Mouse (Mus musculus) lung, postnatal 10 days (tissue): ENCODE data around the gene Opcml.
A peak's percentile ranks its signal among the peaks of the same experiment; 100 is the strongest.

Source experiments
- DNase-seq: peaks from one replicate; pipeline ENCODE4 v3.0.0; 2021

Gene Opcml

GRCm38 (mm10) chr9:28261078-28261753 lies 470.6 kb downstream of the Opcml start:
- DNase-seq, result peak; percentile 84

- no peak for DNase-seq
These were observed 471.4 kb downstream of the Opcml start for GRCm38 (mm10) chr9:28262021-28262420.

- no peak for DNase-seq
These were observed 472.3 kb downstream of the Opcml start for GRCm38 (mm10) chr9:28262896-28263295.

- no peak for DNase-seq
These were observed 474.2 kb downstream of the Opcml start for GRCm38 (mm10) chr9:28264761-28265160.

- peak; percentile 46 for DNase-seq
These were observed 483.2 kb downstream of the Opcml start for GRCm38 (mm10) chr9:28273816-28274215.

GRCm38 (mm10) chr9:28278555-28278954 lies 488.0 kb downstream of the Opcml start:
- DNase-seq, result no peak

- DNase-seq, result no peak
These were observed 490.4 kb downstream of the Opcml start for GRCm38 (mm10) chr9:28281025-28281424.

- DNase-seq, result no peak
These were observed 491.0 kb downstream of the Opcml start for GRCm38 (mm10) chr9:28281571-28281970.

GRCm38 (mm10) chr9:28285016-28285415 lies 494.4 kb downstream of the Opcml start:
- no peak for DNase-seq

GRCm38 (mm10) chr9:28286384-28286783 lies 495.8 kb downstream of the Opcml start:
- no peak for DNase-seq

- DNase-seq, result no peak
These were observed 496.9 kb downstream of the Opcml start for GRCm38 (mm10) chr9:28287485-28287884.

- DNase-seq, result peak; percentile 3
These were observed 499.2 kb downstream of the Opcml start for GRCm38 (mm10) chr9:28289696-28290330.

- DNase-seq, result no peak
These were observed 513.1 kb downstream of the Opcml start for GRCm38 (mm10) chr9:28303659-28304058.

- DNase-seq, result no peak
These were observed 516.0 kb downstream of the Opcml start for GRCm38 (mm10) chr9:28306364-28307121.

- DNase-seq, result no peak
These were observed 516.5 kb downstream of the Opcml start for GRCm38 (mm10) chr9:28307122-28307430.

GRCm38 (mm10) chr9:28307481-28308050 lies 517.0 kb downstream of the Opcml start:
- no peak for DNase-seq

GRCm38 (mm10) chr9:28317881-28318280 lies 527.3 kb downstream of the Opcml start:
- DNase-seq, result no peak

- no peak for DNase-seq
These were observed 528.6 kb downstream of the Opcml start for GRCm38 (mm10) chr9:28319021-28319755.

- no peak for DNase-seq
These were observed 529.2 kb downstream of the Opcml start for GRCm38 (mm10) chr9:28319802-28320201.

- DNase-seq, result no peak
These were observed 537.4 kb downstream of the Opcml start for GRCm38 (mm10) chr9:28327985-28328384.

GRCm38 (mm10) chr9:28328434-28328833 lies 537.9 kb downstream of the Opcml start:
- DNase-seq, result no peak

- DNase-seq, result no peak
These were observed 538.9 kb downstream of the Opcml start for GRCm38 (mm10) chr9:28329477-28329876.
